Mouse (Mus musculus) limb, embryonic 12.5 days (tissue): Measurements from ENCODE around the gene Cbr3. TPM values are rescaled to one million over a fixed set of nuclear protein-coding genes. Genes with fewer than 3 reads are reported as not detected.
A peak's percentile ranks its signal among the peaks of the same experiment; 100 is the strongest.

ENCODE experiments used
- ATAC-seq: fragments of 200-750 bp; cut with Nextera tagmentation; 2 replicates; pipeline ENCODE4 v1.8.0; 2017; ENCODE audit warnings: low read depth, moderate TSS enrichment; ENCODE audit not compliant: insufficient number of reproducible peaks, insufficient read depth, low FRiP score, low TSS enrichment
- H3K27ac ChIP-seq: fragments of 300-500 bp; sonication (generic); 2 replicates; pipeline ENCODE4 v1.5.1; 2016; ENCODE audit warnings: mild to moderate bottlenecking, moderate library complexity
- H3K27me3 ChIP-seq: fragments of 300-500 bp; sonication (generic); 2 replicates; pipeline ENCODE4 v1.6.1; 2016; ENCODE audit warnings: mild to moderate bottlenecking, moderate library complexity
- H3K36me3 ChIP-seq: fragments of 300-500 bp; sonication (generic); 2 replicates; pipeline ENCODE4 v1.6.1; 2016; ENCODE audit warnings: mild to moderate bottlenecking, moderate library complexity
- H3K4me1 ChIP-seq: fragments of 300-500 bp; sonication (generic); replicated peaks from 2 replicates; pipeline ENCODE4 v1.6.1; 2016
- H3K4me2 ChIP-seq: fragments of 300-500 bp; sonication (generic); 2 replicates; pipeline ENCODE4 v1.6.1; 2016; ENCODE audit warnings: mild to moderate bottlenecking, moderate library complexity
- H3K4me3 ChIP-seq: fragments of 300-500 bp; sonication (generic); replicated peaks from 2 replicates; pipeline ENCODE4 v1.5.1; 2016; ENCODE audit warnings: mild to moderate bottlenecking
- H3K9ac ChIP-seq: fragments of 300-500 bp; sonication (generic); replicated peaks from 2 replicates; pipeline ENCODE4 v1.6.1; 2016; ENCODE audit warnings: mild to moderate bottlenecking, moderate library complexity
- H3K9me3 ChIP-seq: fragments of 300-500 bp; sonication (generic); 2 replicates; pipeline ENCODE4 v1.6.1; 2016; ENCODE audit warnings: mild to moderate bottlenecking, moderate library complexity
- WGBS: fragments of 180-500 bp; shearing (Covaris S2); methylation state at CpG from one replicate; pipeline ENCODE4 v1.1.7; 2016; 5-methylcytosine and 5-hydroxymethylcytosine counted together
- polyA plus RNA-seq: library from polyadenylated mRNA; unstranded; fragments of >200 nt; fragmentation: Nextera tagmentation; extraction: Ambion mirVana; gene quantifications from 2 replicates; pipeline ENCODE4 v1.2.1, GENCODE M21; 2016

Gene Cbr3
- polyA plus RNA-seq, 1 experiment from 2014 or later = 1.9 TPM

DNA sequence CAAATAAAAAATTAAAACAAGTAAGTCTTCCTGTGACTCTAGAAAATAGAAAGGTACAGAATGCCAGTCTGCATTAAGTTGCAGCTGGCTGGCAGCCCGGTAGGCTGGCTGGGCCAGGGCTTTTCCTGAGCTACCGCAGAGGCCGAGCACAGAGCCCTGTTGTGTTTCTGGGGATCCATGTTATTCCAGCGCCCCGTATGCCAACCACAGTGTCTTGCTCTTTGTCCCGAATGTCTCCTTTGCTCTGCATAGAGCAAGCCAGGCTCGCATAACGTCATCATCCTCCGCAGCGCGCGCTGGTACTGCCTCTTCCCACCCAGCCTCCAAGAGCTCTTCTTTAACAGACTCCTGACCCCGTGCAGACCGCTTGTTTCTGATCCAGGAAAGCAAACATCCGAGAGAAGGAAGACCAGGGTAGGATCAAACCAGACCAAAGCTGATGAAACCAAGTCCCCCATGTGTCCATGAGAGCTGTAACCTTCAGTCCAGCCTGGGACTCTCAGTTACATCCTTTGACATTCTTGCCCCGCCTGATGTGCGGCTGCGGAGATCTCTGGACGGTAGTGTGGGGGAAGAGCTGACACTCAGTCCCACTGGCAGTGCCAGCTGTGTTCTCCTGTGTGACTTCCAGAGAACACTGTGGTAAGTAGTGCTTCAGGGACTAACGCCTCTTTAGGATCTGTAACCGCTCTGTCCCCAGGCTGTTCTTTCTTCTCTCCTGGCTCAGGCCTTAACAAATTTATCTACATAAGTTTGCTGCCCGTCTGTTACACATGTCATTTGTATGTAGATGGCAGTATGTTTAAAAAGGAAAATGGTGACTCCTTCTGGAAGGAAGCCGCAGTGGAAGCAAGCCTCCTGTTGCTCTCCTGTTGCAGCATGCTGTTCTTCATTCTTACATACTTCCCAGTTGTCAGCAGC, 47.0 kb downstream of the Cbr3 start:
- Histone ChIP-seq H3K4me2 (no peak overlapping the region), H3K36me3 (no peaks in the 10 kb centered on the region), H3K27me3 (no peaks in the 10 kb centered on the region), H3K9ac (no peak overlapping the region), H3K4me1 (peaks cover 10% of the 10 kb centered on the region), H3K9me3 (no peaks in the 10 kb centered on the region), H3K27ac (0 out of 2 replicates have a peak overlapping the region, but pooled peaks have one; percentile 42), H3K4me3 (no peak overlapping the region)
- ATAC-seq = no peak
- 88% methylated on average over 23 of the region's 23 CpGs for WGBS

- H3K9me3 ChIP-seq = no peaks in the 10 kb centered on the region
- H3K27me3 ChIP-seq = no peaks in the 10 kb centered on the region
- no peaks in the 10 kb centered on the region for H3K36me3 ChIP-seq
- 85% methylated on average over 8 of the region's 8 CpGs for WGBS
- H3K4me1 ChIP-seq = peaks cover 10% of the 10 kb centered on the region
- no peak overlapping the region for H3K4me3 ChIP-seq
- H3K4me2 ChIP-seq = no peak overlapping the region
- H3K27ac ChIP-seq = no peak overlapping the region
- no peak for ATAC-seq
- H3K9ac ChIP-seq = no peak overlapping the region
Measured at GRCm38 (mm10) chr16:93731310-93731709, 48.3 kb downstream of the Cbr3 start.

DNA sequence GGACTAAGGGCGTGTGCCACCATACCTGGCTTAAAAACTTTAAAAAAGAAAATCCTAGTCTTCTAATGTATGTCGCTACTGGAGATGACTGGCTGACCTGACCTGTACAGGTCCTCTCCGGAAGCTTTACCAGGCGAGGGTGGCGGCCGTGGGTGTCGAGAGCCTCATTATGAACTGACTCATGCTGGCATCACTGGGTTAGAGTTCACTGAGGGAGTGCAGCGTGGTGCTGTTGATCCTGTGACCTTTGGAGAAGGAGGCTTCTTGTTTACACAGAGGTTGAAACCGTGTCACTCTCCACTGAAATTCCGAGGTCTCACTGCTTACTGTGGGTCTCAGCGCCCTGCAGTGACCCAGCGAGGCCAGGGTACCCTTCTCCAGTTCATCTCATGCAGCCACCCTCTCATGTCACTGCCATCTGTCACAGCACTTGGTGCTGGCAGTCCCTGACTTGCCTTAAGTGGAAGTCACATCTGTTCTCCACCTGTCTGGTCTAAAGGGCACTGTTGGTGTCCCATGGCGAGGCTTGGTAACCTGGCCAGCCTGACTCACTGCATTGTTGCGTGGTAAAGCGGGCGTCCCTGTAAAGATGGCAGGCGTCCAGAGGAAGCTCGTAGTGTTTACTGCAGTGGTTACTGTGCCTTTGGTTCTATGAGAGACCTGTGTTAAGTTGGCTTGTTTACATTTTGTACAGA, 50.0 kb downstream of the Cbr3 start:
- Histone ChIP-seq H3K27me3 (no peaks in the 10 kb centered on the region), H3K4me3 (no peak overlapping the region), H3K27ac (no peak overlapping the region), H3K4me1 (peaks cover 10% of the 10 kb centered on the region), H3K4me2 (no peak overlapping the region), H3K36me3 (no peaks in the 10 kb centered on the region), H3K9ac (0 out of 2 replicates have a peak overlapping the region, but pooled peaks have one; percentile 14), H3K9me3 (no peaks in the 10 kb centered on the region)
- 73% methylated on average over 18 of the region's 18 CpGs for WGBS
- ATAC-seq = no peak

- no peak overlapping the region for H3K4me2 ChIP-seq
- no peak for ATAC-seq
- WGBS = 90% methylated on average over 11 of the region's 11 CpGs
Measured at GRCm38 (mm10) chr16:93739251-93739650, 56.2 kb downstream of the Cbr3 start.

More at GRCm38 (mm10) chr16:93739251-93739650, 56.2 kb downstream of the Cbr3 start:
- Histone ChIP-seq H3K4me3 (no peak overlapping the region), H3K27ac (no peak overlapping the region), H3K36me3 (peaks cover 9% of the 10 kb centered on the region; the same call in 1 of the 2 replicates), H3K27me3 (no peaks in the 10 kb centered on the region), H3K9me3 (no peaks in the 10 kb centered on the region), H3K9ac (no peak overlapping the region), H3K4me1 (no peaks in the 10 kb centered on the region)

Other genes with a start within 250 kb of the Cbr3 start
- 20.3 and 22.6 TPM in 2 replicates for gene Setd4, start 79.2 kb upstream of the Cbr3 start, polyA plus RNA-seq
- 137 and 138 TPM in 2 replicates for gene Cbr1, start 77.4 kb upstream of the Cbr3 start, polyA plus RNA-seq
- gene Gm5678, start 55.1 kb upstream of the Cbr3 start, polyA plus RNA-seq = not detected in 2 replicates
- gene Dop1b, start 28.7 kb downstream of the Cbr3 start, polyA plus RNA-seq = 9.6 and 11.2 TPM in 2 replicates
- 37.7 and 42.0 TPM in 2 replicates for gene Morc3, start 148.9 kb downstream of the Cbr3 start, polyA plus RNA-seq
- 104 and 110 TPM in 2 replicates for gene Chaf1b, start 200.7 kb downstream of the Cbr3 start, polyA plus RNA-seq